Mouse (Mus musculus) stomach, postnatal 0 days (tissue): Measurements from ENCODE around the gene Gm10719.
"Not testable (repeated sequence)": the region's sequence is repeated elsewhere in the genome, so short reads cannot be mapped to it uniquely, and the experiment has no call there.

Source experiments
- CTCF ChIP-seq: IDR thresholded peaks from 2 replicates; pipeline ENCODE4 v1.5.1; 2016; ENCODE audit warnings: antibody characterized with exemption, low read depth, mild to moderate bottlenecking, moderate library complexity
- EP300 ChIP-seq: optimal IDR thresholded peaks from 2 replicates; pipeline ENCODE3; 2016; ENCODE audit warnings: antibody characterized with exemption

GRCm38 (mm10) chr9:3009331-3009730, 7.9 kb upstream of the Gm10719 start:
- not testable (repeated sequence) for TF ChIP-seq CTCF, EP300
